Mouse (Mus musculus) C2C12 (cell line): Measurements from ENCODE around the gene Leng8.

ENCODE experiments used
- CEBPB ChIP-seq: IDR thresholded peaks from one replicate; pipeline ENCODE4 v1.6.1; 2011; ENCODE audit warnings: low read depth, mild to moderate bottlenecking, control low read depth, moderate library complexity
- CTCF ChIP-seq: IDR thresholded peaks from one replicate; pipeline ENCODE4 v1.5.1; 2011; ENCODE audit not compliant: control insufficient read depth, insufficient read depth, insufficient read length
- MAX ChIP-seq: IDR thresholded peaks from one replicate; pipeline ENCODE4 v1.6.1; 2011; ENCODE audit warnings: mild to moderate bottlenecking, control low read depth
- MYOD1 ChIP-seq: IDR thresholded peaks from one replicate; pipeline ENCODE4 v1.6.1; 2011; ENCODE audit warnings: low read depth; ENCODE audit not compliant: control insufficient read depth, insufficient read length
- USF1 ChIP-seq: IDR thresholded peaks from one replicate; pipeline ENCODE4 v1.6.1; 2011; ENCODE audit warnings: low read depth, mild to moderate bottlenecking, control low read depth, moderate library complexity

DNA sequence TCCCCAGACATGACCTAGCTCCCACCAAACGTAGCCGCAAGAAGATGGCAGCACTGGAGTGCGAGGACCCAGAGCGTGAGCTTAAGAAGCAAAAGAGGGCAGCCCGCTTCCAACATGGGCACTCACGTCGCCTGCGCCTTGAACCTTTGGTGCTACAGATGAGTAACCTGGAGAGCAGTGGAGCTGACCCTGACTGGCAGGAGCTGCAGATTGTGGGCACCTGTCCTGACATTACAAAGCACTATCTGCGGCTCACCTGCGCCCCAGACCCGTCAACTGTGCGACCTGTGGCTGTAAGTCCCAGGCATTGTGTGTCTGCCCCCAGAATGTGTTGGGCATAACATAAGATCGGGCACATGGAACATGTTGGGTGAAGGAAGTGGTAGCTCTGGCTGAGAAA lies 7.2 kb downstream of the Leng8 start:
- no peak for TF ChIP-seq CTCF
- no peak for TF ChIP-seq MAX
- TF ChIP-seq CEBPB, result no peak
- TF ChIP-seq USF1, result no peak
- TF ChIP-seq MYOD1, result no peak
